Mouse (Mus musculus) embryonic facial prominence, embryonic 11.5 days (tissue): ENCODE measurements at regions not wholly inside any gene's neighbourhood (a gene's known extent, or its start where the extent isn't known, plus 50 kb on each side); places are given as distances from the start of the nearest gene placed in this dataset.

Experiments
- ATAC-seq: fragments of 200-750 bp; cut with Nextera tagmentation; replicated peaks from 2 replicates; pipeline ENCODE4 v1.8.0; 2017; ENCODE audit warnings: low read depth; ENCODE audit not compliant: insufficient number of reproducible peaks, low FRiP score, low TSS enrichment
- DNase-seq: peaks from one replicate; pipeline ENCODE4 v3.0.0-alpha.2; 2015; ENCODE audit warnings: low spot score
- H3K27ac ChIP-seq: fragments of 300-500 bp; sonication (generic); replicated peaks from 2 replicates; pipeline ENCODE4 v1.5.1; 2014; ENCODE audit warnings: mild to moderate bottlenecking, low read depth, low read length, control low read depth
- H3K27me3 ChIP-seq: fragments of 300-500 bp; sonication (generic); 2 replicates; pipeline ENCODE4 v1.6.1; 2014; ENCODE audit warnings: mild to moderate bottlenecking, low read length, moderate library complexity, mixed read lengths; ENCODE audit not compliant: control insufficient read depth, insufficient read depth
- H3K36me3 ChIP-seq: fragments of 300-500 bp; sonication (generic); replicated peaks from 2 replicates; pipeline ENCODE4 v1.6.1; 2014; ENCODE audit warnings: low read depth, mild to moderate bottlenecking, low read length, moderate library complexity, mixed read lengths; ENCODE audit not compliant: control insufficient read depth, insufficient read depth
- H3K4me1 ChIP-seq: fragments of 300-500 bp; sonication (generic); 2 replicates; pipeline ENCODE4 v1.6.1; 2014; ENCODE audit warnings: low read length, mixed read lengths; ENCODE audit not compliant: control insufficient read depth, insufficient read depth
- H3K4me2 ChIP-seq: fragments of 300-500 bp; sonication (generic); 2 replicates; pipeline ENCODE4 v1.6.1; 2014; ENCODE audit warnings: low read depth, mild to moderate bottlenecking, control low read depth, low read length, moderate library complexity
- H3K4me3 ChIP-seq: fragments of 300-500 bp; sonication (generic); 2 replicates; pipeline ENCODE4 v1.5.1; 2014; ENCODE audit warnings: low read depth, low read length, control low read depth
- H3K9ac ChIP-seq: fragments of 300-500 bp; sonication (generic); replicated peaks from 2 replicates; pipeline ENCODE4 v1.6.1; 2014; ENCODE audit warnings: mild to moderate bottlenecking, control low read depth, low read length
- H3K9me3 ChIP-seq: fragments of 300-500 bp; sonication (generic); replicated peaks from 2 replicates; pipeline ENCODE4 v1.6.1; 2016; ENCODE audit warnings: mild to moderate bottlenecking, low read length, inconsistent platforms, mixed read lengths; ENCODE audit not compliant: control insufficient read depth
- WGBS: fragments of 180-500 bp; shearing (Covaris S2); extraction: QIAGEN DNeasy Blood & Tissue Kit; methylation state at CpG from one replicate; pipeline ENCODE4 v1.1.7; 2014; 5-methylcytosine and 5-hydroxymethylcytosine counted together

DNA sequence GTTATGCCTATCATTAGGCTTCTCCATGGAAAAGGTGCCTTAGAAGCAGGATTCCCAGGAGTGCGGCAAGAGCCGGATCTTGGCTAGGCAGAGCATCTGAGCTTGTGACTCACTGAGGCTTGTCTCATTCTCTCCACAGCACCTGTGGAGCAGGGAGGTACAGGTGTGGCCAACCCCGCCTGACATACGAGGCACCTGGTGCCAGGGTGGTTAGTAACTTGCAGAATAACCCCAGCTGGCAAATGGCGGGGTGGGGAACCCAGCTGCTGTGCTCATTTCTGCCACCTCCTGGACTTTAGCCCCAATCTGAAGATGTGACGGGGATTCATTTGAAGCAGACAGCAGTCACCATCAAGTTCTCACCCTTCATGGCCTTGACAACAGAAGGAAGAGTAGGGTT is 96.2 kb downstream of the Pdgfra start:
- ATAC-seq (no peak), DNase-seq (no peak)
- Histone ChIP-seq H3K4me1 (no peaks in the 10 kb centered on the region), H3K9ac (no peak overlapping the region), H3K4me3 (no peak overlapping the region), H3K9me3 (no peaks in the 10 kb centered on the region), H3K27me3 (no peaks in the 10 kb centered on the region), H3K27ac (no peak overlapping the region), H3K4me2 (no peak overlapping the region), H3K36me3 (no peaks in the 10 kb centered on the region)
- 85% methylated on average over 6 of the region's 6 CpGs for WGBS

GRCm38 (mm10) chr5:75249671-75250070 is 97.6 kb downstream of the Pdgfra start:
- ATAC-seq: no peak
- Histone ChIP-seq H3K4me3 (no peak overlapping the region), H3K27me3 (no peaks in the 10 kb centered on the region), H3K4me1 (no peaks in the 10 kb centered on the region), H3K4me2 (no peak overlapping the region), H3K9ac (no peak overlapping the region), H3K9me3 (no peaks in the 10 kb centered on the region), H3K27ac (no peak overlapping the region), H3K36me3 (no peaks in the 10 kb centered on the region)
- no peak for DNase-seq
- 61% methylated on average over 3 of the region's 3 CpGs for WGBS

DNA sequence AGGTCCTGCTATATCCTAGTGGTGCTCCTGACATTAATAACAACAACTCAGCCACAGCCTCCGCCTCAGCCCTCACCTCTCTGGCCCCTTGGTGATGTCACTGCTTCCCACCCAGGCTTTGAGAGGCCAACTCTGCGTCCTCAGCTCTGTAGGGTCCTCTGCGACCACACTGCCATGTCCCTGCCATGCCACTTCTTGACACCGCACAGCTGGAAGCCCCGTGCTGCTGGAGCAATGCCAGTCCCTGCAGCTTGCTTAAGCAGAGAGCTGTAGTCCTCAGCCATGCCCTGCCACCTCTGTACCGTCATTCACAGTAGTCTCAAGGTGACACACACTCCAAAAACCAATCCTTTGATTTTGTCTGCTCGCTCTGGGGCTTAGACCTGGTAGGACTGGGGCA is 101.3 kb downstream of the Pdgfra start:
- WGBS: 81% methylated on average over 7 of the region's 7 CpGs
- no peaks in the 10 kb centered on the region for H3K36me3 ChIP-seq
- H3K9me3 ChIP-seq: no peaks in the 10 kb centered on the region
- no peaks in the 10 kb centered on the region for H3K27me3 ChIP-seq
- H3K9ac ChIP-seq: no peak overlapping the region
- DNase-seq: no peak
- H3K4me2 ChIP-seq: no peak overlapping the region
- H3K27ac ChIP-seq: no peak overlapping the region
- no peaks in the 10 kb centered on the region for H3K4me1 ChIP-seq
- ATAC-seq: no peak
- H3K4me3 ChIP-seq: no peak overlapping the region

DNA sequence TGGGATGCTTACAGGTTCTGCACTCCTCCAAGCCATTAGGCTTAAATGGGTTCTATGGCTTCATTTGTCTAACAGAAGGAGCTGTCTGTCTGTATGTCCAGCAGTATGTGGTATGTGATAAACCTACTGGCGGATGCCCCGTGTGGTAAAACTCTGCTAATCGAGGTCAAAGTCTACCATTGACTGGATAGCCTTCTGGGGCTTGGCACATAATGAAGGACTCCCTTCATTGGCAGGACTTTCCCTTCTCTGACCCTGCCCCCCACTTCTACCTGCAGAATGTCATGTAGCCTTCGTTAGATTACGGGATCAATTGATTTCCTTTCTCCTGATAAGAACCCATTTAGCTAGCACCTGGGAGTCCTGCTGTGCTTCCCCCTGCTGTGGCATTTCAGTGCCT is 101.7 kb downstream of the Pdgfra start:
- Histone ChIP-seq H3K36me3 (no peaks in the 10 kb centered on the region), H3K4me1 (no peaks in the 10 kb centered on the region), H3K27ac (no peak overlapping the region), H3K27me3 (no peaks in the 10 kb centered on the region), H3K9me3 (no peaks in the 10 kb centered on the region), H3K4me3 (no peak overlapping the region), H3K4me2 (no peak overlapping the region), H3K9ac (no peak overlapping the region)
- 79% methylated on average over 5 of the region's 5 CpGs for WGBS
- ATAC-seq: no peak
- no peak for DNase-seq

DNA sequence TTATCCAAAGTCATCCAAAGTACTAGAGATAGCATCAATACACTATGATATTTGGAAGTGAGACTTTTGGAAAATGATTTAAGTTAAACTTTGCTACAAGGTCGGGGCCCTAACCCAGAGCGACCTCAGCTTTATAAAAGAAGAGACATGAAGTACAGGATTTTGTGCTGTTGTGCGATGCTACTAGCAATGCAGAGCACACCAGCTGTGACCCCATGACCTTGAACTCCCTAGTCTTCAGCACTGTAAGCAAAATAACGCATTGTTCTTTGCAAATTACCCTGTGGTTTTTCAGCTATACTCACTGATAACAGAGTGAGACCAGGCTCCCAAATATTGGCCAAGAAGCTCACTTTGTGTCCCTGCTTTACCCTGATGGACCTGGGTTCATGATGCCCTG is 104.1 kb downstream of the Pdgfra start:
- no peaks in the 10 kb centered on the region for H3K27me3 ChIP-seq
- H3K9ac ChIP-seq: no peak overlapping the region
- H3K27ac ChIP-seq: no peak overlapping the region
- ATAC-seq: no peak
- DNase-seq: no peak
- WGBS: 62% methylated on average over 4 of the region's 4 CpGs
- H3K36me3 ChIP-seq: no peaks in the 10 kb centered on the region
- no peak overlapping the region for H3K4me3 ChIP-seq
- H3K4me2 ChIP-seq: no peak overlapping the region
- H3K9me3 ChIP-seq: no peaks in the 10 kb centered on the region
- H3K4me1 ChIP-seq: no peaks in the 10 kb centered on the region

GRCm38 (mm10) chr5:75257067-75257466 is 105.0 kb downstream of the Pdgfra start:
- no peaks in the 10 kb centered on the region for H3K9me3 ChIP-seq
- no peaks in the 10 kb centered on the region for H3K27me3 ChIP-seq
- no peak overlapping the region for H3K4me2 ChIP-seq
- no peaks in the 10 kb centered on the region for H3K4me1 ChIP-seq
- no peak overlapping the region for H3K27ac ChIP-seq
- 81% methylated on average over 2 of the region's 2 CpGs for WGBS
- no peaks in the 10 kb centered on the region for H3K36me3 ChIP-seq
- ATAC-seq: no peak
- no peak for DNase-seq
- no peak overlapping the region for H3K4me3 ChIP-seq
- no peak overlapping the region for H3K9ac ChIP-seq

DNA sequence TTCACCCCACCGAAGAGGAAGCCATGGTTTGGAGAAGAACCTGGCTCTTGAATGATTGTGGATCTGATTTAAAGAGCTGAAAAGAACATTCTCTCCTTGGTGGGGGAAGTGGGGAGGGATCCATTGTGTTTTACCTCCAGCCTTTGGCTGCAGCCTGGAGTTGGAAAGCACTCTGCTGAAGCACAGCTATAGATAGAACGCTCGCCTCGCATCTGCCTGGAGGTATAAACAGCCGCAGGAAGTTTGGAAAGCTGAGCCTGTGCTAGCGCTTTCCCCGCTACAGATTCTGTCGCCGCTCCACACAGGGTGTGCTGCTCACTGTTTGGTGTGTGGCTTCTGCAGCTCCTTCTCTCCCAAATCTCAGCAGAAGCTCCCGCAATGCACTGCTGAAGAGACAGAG is 108.2 kb downstream of the Pdgfra start:
- 74% methylated on average over 10 of the region's 10 CpGs for WGBS
- Histone ChIP-seq H3K27ac (no peak overlapping the region), H3K27me3 (no peaks in the 10 kb centered on the region), H3K4me2 (no peak overlapping the region), H3K9ac (no peak overlapping the region), H3K9me3 (no peaks in the 10 kb centered on the region), H3K4me3 (no peak overlapping the region), H3K4me1 (no peaks in the 10 kb centered on the region), H3K36me3 (no peaks in the 10 kb centered on the region)
- no peak for ATAC-seq
- no peak for DNase-seq

- Histone ChIP-seq H3K36me3 (no peaks in the 10 kb centered on the region), H3K27me3 (no peaks in the 10 kb centered on the region), H3K9ac (no peak overlapping the region), H3K4me3 (no peak overlapping the region), H3K9me3 (no peaks in the 10 kb centered on the region), H3K27ac (no peak overlapping the region), H3K4me1 (no peaks in the 10 kb centered on the region), H3K4me2 (no peak overlapping the region)
- ATAC-seq (no peak), DNase-seq (no peak)
- WGBS: 83% methylated on average over 7 of the region's 7 CpGs
Observed at GRCm38 (mm10) chr5:75266111-75266676, 114.1 kb downstream of the Pdgfra start.
